Mouse (Mus musculus): Measurements from ENCODE around the gene Eif4g3. TPM values are rescaled to one million over a fixed set of nuclear protein-coding genes. Genes with fewer than 3 reads are reported as not detected.

Gene Eif4g3
- polyA plus RNA-seq, 1 experiment from 2014 or later: 35.4 TPM

GRCm38 (mm10) chr4:138091562-138092194 lies 98.9 kb downstream of the Eif4g3 start:
- 84% methylated on average over 7 of the region's 7 CpGs for WGBS
- DNase-seq (ENCODE audit: low spot score) (no peak), ATAC-seq (ENCODE audit: low read depth) (no peak)
- Histone ChIP-seq H3K27ac (replicated peaks; ENCODE audit: low read depth, low read length) (no peak overlapping the region), H3K36me3 (ENCODE audit: control insufficient read depth, insufficient read depth, low read length) (peaks cover 33% of the 10 kb centered on the region), H3K4me2 (ENCODE audit: low read depth, low read length) (no peak overlapping the region), H3K4me3 (ENCODE audit: low read depth, low read length) (no peak overlapping the region), H3K4me1 (ENCODE audit: control insufficient read depth, insufficient read depth, low read length) (no peaks in the 10 kb centered on the region), H3K9me3 (ENCODE audit: control insufficient read depth, low read length) (no peaks in the 10 kb centered on the region), H3K9ac (ENCODE audit: low read depth, low read length) (no peak overlapping the region), H3K27me3 (replicated peaks; ENCODE audit: control insufficient read depth, insufficient read depth, low read length) (no peaks in the 10 kb centered on the region)

GRCm38 (mm10) chr4:138100456-138100855 lies 107.6 kb downstream of the Eif4g3 start:
- ATAC-seq (ENCODE audit: low read depth) (peak; percentile 37; the same call in 1 of the 2 replicates), DNase-seq (ENCODE audit: low spot score) (no peak)
- Histone ChIP-seq H3K4me2 (ENCODE audit: low read depth, low read length) (no peak overlapping the region), H3K27me3 (replicated peaks; ENCODE audit: control insufficient read depth, insufficient read depth, low read length) (no peaks in the 10 kb centered on the region), H3K4me3 (ENCODE audit: low read depth, low read length) (no peak overlapping the region), H3K9me3 (ENCODE audit: control insufficient read depth, low read length) (no peaks in the 10 kb centered on the region), H3K9ac (ENCODE audit: low read depth, low read length) (no peak overlapping the region), H3K4me1 (ENCODE audit: control insufficient read depth, insufficient read depth, low read length) (no peaks in the 10 kb centered on the region), H3K27ac (replicated peaks; ENCODE audit: low read depth, low read length) (no peak overlapping the region), H3K36me3 (ENCODE audit: control insufficient read depth, insufficient read depth, low read length) (peaks cover 71% of the 10 kb centered on the region)
- WGBS: 76% methylated on average over 7 of the region's 7 CpGs

GRCm38 (mm10) chr4:138101795-138102194 lies 109.0 kb downstream of the Eif4g3 start:
- peak; percentile 75; the same call in 1 of the 2 replicates for ATAC-seq (ENCODE audit: low read depth)
- H3K4me2 ChIP-seq (ENCODE audit: low read depth, low read length): no peak overlapping the region
- H3K4me3 ChIP-seq (ENCODE audit: low read depth, low read length): no peak overlapping the region
- no peak overlapping the region for H3K9ac ChIP-seq (ENCODE audit: low read depth, low read length)
- H3K27ac ChIP-seq (replicated peaks; ENCODE audit: low read depth, low read length): no peak overlapping the region
- WGBS: 72% methylated on average over 10 of the region's 10 CpGs
- no peaks in the 10 kb centered on the region for H3K4me1 ChIP-seq (ENCODE audit: control insufficient read depth, insufficient read depth, low read length)
- peak; percentile 45 for DNase-seq (ENCODE audit: low spot score)
- no peaks in the 10 kb centered on the region for H3K9me3 ChIP-seq (ENCODE audit: control insufficient read depth, low read length)
- H3K36me3 ChIP-seq (ENCODE audit: control insufficient read depth, insufficient read depth, low read length): peaks cover 80% of the 10 kb centered on the region
- no peaks in the 10 kb centered on the region for H3K27me3 ChIP-seq (replicated peaks; ENCODE audit: control insufficient read depth, insufficient read depth, low read length)

GRCm38 (mm10) chr4:138102413-138102812 lies 109.6 kb downstream of the Eif4g3 start:
- Histone ChIP-seq H3K4me1 (ENCODE audit: control insufficient read depth, insufficient read depth, low read length) (no peaks in the 10 kb centered on the region), H3K4me3 (ENCODE audit: low read depth, low read length) (no peak overlapping the region), H3K4me2 (ENCODE audit: low read depth, low read length) (no peak overlapping the region), H3K9me3 (ENCODE audit: control insufficient read depth, low read length) (no peaks in the 10 kb centered on the region), H3K36me3 (ENCODE audit: control insufficient read depth, insufficient read depth, low read length) (peaks cover 80% of the 10 kb centered on the region), H3K9ac (ENCODE audit: low read depth, low read length) (no peak overlapping the region), H3K27me3 (replicated peaks; ENCODE audit: control insufficient read depth, insufficient read depth, low read length) (no peaks in the 10 kb centered on the region), H3K27ac (replicated peaks; ENCODE audit: low read depth, low read length) (no peak overlapping the region)
- no peak for ATAC-seq (ENCODE audit: low read depth)
- 91% methylated on average over 3 of the region's 3 CpGs for WGBS
- no peak for DNase-seq (ENCODE audit: low spot score)

GRCm38 (mm10) chr4:138104967-138105366 lies 112.1 kb downstream of the Eif4g3 start:
- no peaks in the 10 kb centered on the region for H3K9me3 ChIP-seq (ENCODE audit: control insufficient read depth, low read length)
- H3K36me3 ChIP-seq (ENCODE audit: control insufficient read depth, insufficient read depth, low read length): peaks cover 87% of the 10 kb centered on the region
- no peak overlapping the region for H3K4me3 ChIP-seq (ENCODE audit: low read depth, low read length)
- H3K4me1 ChIP-seq (ENCODE audit: control insufficient read depth, insufficient read depth, low read length): no peaks in the 10 kb centered on the region
- DNase-seq (ENCODE audit: low spot score) (no peak), ATAC-seq (ENCODE audit: low read depth) (no peak)
- no peak overlapping the region for H3K4me2 ChIP-seq (ENCODE audit: low read depth, low read length)
- no peaks in the 10 kb centered on the region for H3K27me3 ChIP-seq (replicated peaks; ENCODE audit: control insufficient read depth, insufficient read depth, low read length)
- H3K27ac ChIP-seq (replicated peaks; ENCODE audit: low read depth, low read length): no peak overlapping the region
- WGBS: 93% methylated on average over 3 of the region's 3 CpGs
- H3K9ac ChIP-seq (ENCODE audit: low read depth, low read length): no peak overlapping the region

- ATAC-seq (ENCODE audit: low read depth): peak; percentile 75; the same call in 1 of the 2 replicates
- WGBS: 87% methylated on average over 7 of the region's 7 CpGs
Measured at GRCm38 (mm10) chr4:138107441-138108409, 114.9 kb downstream of the Eif4g3 start.

GRCm38 (mm10) chr4:138108541-138108940 lies 115.7 kb downstream of the Eif4g3 start:
- Histone ChIP-seq H3K36me3 (ENCODE audit: control insufficient read depth, insufficient read depth, low read length) (peaks cover 72% of the 10 kb centered on the region), H3K4me1 (ENCODE audit: control insufficient read depth, insufficient read depth, low read length) (no peaks in the 10 kb centered on the region), H3K9ac (ENCODE audit: low read depth, low read length) (no peak overlapping the region), H3K4me3 (ENCODE audit: low read depth, low read length) (no peak overlapping the region), H3K27me3 (replicated peaks; ENCODE audit: control insufficient read depth, insufficient read depth, low read length) (no peaks in the 10 kb centered on the region), H3K4me2 (ENCODE audit: low read depth, low read length) (no peak overlapping the region), H3K9me3 (ENCODE audit: control insufficient read depth, low read length) (no peaks in the 10 kb centered on the region), H3K27ac (replicated peaks; ENCODE audit: low read depth, low read length) (no peak overlapping the region)
- 54% methylated on average over 2 of the region's 2 CpGs for WGBS
- no peak for DNase-seq (ENCODE audit: low spot score)
- no peak for ATAC-seq (ENCODE audit: low read depth)

More at GRCm38 (mm10) chr4:138107441-138108409, 114.9 kb downstream of the Eif4g3 start:
- Histone ChIP-seq H3K9me3 (ENCODE audit: control insufficient read depth, low read length) (no peaks in the 10 kb centered on the region), H3K4me1 (ENCODE audit: control insufficient read depth, insufficient read depth, low read length) (no peaks in the 10 kb centered on the region), H3K4me2 (ENCODE audit: low read depth, low read length) (no peak overlapping the region), H3K9ac (ENCODE audit: low read depth, low read length) (no peak overlapping the region), H3K27me3 (replicated peaks; ENCODE audit: control insufficient read depth, insufficient read depth, low read length) (no peaks in the 10 kb centered on the region), H3K36me3 (ENCODE audit: control insufficient read depth, insufficient read depth, low read length) (peaks cover 72% of the 10 kb centered on the region), H3K4me3 (ENCODE audit: low read depth, low read length) (no peak overlapping the region), H3K27ac (replicated peaks; ENCODE audit: low read depth, low read length) (no peak overlapping the region)
- peak; percentile 85 for DNase-seq (ENCODE audit: low spot score)

GRCm38 (mm10) chr4:138109332-138109731 lies 116.5 kb downstream of the Eif4g3 start:
- 54% methylated on average over 3 of the region's 3 CpGs for WGBS
- no peak overlapping the region for H3K27ac ChIP-seq (replicated peaks; ENCODE audit: low read depth, low read length)
- ATAC-seq (ENCODE audit: low read depth) (no peak), DNase-seq (ENCODE audit: low spot score) (no peak)
- no peak overlapping the region for H3K4me3 ChIP-seq (ENCODE audit: low read depth, low read length)
- H3K36me3 ChIP-seq (ENCODE audit: control insufficient read depth, insufficient read depth, low read length): peaks cover 72% of the 10 kb centered on the region
- no peak overlapping the region for H3K9ac ChIP-seq (ENCODE audit: low read depth, low read length)
- H3K27me3 ChIP-seq (replicated peaks; ENCODE audit: control insufficient read depth, insufficient read depth, low read length): no peaks in the 10 kb centered on the region
- H3K9me3 ChIP-seq (ENCODE audit: control insufficient read depth, low read length): no peaks in the 10 kb centered on the region
- no peak overlapping the region for H3K4me2 ChIP-seq (ENCODE audit: low read depth, low read length)
- no peaks in the 10 kb centered on the region for H3K4me1 ChIP-seq (ENCODE audit: control insufficient read depth, insufficient read depth, low read length)
